Mouse (Mus musculus): ENCODE measurements around the gene Krt12. TPM values are rescaled to one million over a fixed set of nuclear protein-coding genes. Genes with fewer than 3 reads are reported as not detected.

The Krt12 gene
- polyA plus RNA-seq, 1 experiment, result 3.9 TPM

DNA sequence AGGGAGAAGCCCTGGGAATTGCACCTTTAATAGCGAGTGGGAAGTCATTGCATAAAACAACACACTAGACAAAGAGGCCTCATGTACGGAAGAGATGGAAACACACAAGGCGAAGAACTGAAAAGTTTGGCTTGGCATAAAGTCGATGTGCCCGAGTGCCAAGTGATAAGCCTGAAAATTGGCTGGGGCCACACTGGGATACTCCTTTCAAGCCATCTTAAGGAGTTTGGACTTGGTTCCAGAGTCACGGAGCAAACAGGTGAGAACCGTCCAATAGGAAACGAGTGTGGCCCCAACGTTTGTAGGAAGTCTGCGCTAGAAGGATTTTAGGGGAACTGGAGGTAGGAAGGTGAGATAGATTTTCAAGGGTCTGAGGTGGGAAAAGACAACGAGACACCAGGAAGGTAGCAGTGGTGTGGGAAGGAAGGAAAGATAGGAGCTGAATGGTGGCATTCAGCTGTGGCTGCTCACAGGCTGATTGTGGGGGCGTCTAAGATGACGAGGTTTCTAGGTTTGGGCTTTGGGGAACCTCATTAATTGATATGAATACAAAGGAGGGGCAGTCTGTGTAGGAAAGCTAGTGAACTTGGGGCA lies 22.0 kb downstream of the Krt12 start:
- WGBS, result 73% methylated on average over 13 of the region's 13 CpGs
- DNase-seq (ENCODE audit: low read depth, low spot score), result no peak

DNA sequence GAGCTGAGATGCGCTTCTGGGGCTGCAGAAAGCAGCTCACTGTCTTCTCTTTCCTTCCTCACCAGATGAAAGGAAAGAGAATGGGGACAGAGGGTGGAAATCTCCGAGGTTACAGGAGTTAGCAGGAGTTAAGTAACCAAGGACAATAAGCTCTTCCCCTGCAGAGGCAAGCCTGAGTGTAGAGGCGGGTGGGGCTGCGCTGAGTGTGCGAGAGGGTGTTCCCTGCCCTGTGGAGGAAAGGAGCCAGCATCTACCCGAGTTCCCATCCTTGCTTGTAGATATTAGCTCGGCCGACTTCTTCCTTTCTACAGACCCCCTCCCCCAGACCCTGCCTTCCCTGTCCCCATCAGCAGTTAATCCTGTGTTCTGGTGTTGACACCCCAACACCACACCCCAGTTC lies 23.2 kb downstream of the Krt12 start:
- no peak for DNase-seq (ENCODE audit: low read depth, low spot score)
- WGBS, result 43% methylated on average over 8 of the region's 8 CpGs

DNA sequence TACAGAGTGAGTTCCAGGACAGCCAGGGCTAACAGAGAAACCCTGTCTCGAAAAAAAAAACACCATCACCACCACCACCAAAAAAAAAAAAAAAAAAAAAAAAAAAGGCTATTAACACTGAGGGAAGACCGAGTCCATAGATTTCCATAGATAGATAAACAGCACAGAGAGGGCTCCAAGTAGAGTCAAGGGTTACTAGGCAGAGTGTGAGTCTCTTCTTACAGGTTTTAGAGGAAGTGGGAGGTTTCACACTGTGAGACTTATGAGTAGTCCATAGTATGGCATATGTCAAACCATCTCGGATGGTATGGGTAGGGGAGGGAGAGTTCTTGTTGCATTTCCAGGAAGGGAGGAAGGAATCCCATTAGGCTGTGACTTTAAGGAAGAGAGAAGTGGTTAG lies 24.0 kb downstream of the Krt12 start:
- WGBS, result 64% methylated on average over 3 of the region's 3 CpGs
- DNase-seq (ENCODE audit: low read depth, low spot score), result no peak

DNA sequence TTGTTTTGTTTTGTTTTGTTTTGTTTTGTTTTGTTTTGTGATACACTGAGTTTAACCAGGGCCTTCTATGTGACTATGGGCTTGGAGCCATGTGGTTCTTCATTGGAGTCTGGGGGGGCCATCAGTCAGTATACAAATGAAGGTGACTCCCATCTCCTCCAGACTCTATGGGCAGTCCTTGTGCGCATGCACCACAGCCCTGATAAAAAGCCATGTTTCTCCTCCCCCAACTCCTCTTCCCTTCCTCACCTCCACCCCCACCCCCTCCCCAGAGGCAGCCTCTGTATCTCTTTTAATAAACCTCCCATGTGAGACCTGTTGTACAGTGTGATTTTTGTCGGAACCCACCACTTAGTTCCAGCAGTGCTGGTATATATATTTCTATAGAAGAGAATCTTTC lies 25.4 kb downstream of the Krt12 start:
- no peak for DNase-seq (ENCODE audit: low read depth, low spot score)
- 78% methylated on average over 2 of the region's 2 CpGs for WGBS

DNA sequence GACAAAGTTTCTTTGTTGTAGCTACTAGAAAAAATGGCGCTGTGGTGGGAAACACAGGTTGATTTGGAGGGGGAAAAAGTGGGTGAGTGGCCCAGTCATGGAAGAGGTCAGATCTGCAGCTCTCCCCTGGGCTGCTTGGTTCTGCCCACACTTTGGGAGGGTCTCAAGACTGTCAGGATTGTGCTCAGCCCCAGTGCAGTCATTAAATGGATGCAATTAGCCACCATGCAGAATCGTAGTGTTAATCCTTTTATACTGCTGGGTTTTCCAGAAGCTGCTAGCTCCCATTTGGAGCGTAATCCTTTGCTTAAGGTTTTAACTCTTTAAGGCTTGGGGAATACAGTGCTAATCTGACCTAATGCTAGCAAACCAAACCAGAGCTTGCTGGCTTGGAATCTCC lies 26.0 kb downstream of the Krt12 start:
- WGBS, result 41% methylated on average over 3 of the region's 3 CpGs
- DNase-seq (ENCODE audit: low read depth, low spot score), result no peak

DNA sequence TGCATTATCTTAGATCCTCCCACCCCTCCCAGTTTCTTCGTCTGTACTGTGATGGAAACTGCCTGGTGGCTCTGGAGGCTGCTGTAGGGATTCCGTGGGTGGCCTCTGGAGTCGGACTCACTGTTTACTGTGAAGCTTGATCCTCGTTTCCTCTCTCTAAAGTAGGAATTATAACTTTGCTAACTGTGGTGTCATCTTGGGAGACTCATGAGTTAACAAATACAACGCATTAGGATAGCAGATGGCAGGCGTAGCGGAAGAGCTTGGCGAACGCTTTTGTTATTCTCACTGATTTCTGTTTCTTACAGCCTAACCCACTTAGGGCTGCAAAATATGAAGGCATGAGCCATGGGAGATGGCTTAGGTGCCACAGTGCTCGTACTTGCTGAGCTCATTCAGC lies 29.6 kb downstream of the Krt12 start:
- WGBS, result 68% methylated on average over 10 of the region's 10 CpGs
- DNase-seq (ENCODE audit: low read depth, low spot score), result no peak

DNA sequence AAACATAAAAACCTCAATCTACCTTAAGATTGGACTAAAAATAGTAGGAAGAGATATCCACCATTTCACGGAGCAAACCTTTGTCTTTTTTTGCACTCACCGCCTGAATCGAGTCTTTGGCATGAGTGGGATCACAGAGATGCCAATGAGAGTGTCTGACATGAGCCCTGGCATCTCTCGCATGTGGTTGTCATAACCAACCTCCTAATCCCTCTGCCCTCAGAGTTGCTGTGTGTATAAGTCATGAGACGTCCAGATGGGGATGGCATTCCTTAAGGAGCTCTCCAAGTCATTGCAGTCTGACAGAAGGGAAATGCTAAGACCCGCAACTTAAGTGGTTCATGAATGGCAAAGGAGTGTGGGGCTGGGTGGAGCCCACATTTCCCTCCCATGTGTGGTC lies 30.7 kb downstream of the Krt12 start:
- no peak for DNase-seq (ENCODE audit: low read depth, low spot score)

DNA sequence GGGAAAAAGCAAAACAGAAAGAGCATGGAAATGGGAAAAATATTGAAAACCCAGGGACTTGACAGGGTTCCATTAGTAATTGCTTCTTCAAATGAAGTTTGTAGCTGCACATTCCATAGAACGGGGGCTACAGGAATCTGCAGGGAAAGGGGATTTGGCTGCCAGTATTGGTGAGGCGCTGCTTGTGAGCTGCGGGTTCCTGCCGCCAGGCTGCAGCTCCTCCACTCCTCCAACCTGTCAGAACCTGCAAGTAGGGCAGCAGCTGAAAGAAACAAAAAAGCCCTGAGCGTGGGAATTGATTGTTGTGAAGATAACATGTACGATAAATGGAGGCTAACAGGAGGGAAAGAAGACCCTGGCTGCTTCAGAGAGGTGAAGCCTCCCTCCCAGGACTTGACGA lies 31.2 kb downstream of the Krt12 start:
- no peak for DNase-seq (ENCODE audit: low read depth, low spot score)
- WGBS, result 72% methylated on average over 7 of the region's 7 CpGs

More for the DNA sequence above, 30.7 kb downstream of the Krt12 start:
- WGBS, result 78% methylated on average over 6 of the region's 6 CpGs

DNA sequence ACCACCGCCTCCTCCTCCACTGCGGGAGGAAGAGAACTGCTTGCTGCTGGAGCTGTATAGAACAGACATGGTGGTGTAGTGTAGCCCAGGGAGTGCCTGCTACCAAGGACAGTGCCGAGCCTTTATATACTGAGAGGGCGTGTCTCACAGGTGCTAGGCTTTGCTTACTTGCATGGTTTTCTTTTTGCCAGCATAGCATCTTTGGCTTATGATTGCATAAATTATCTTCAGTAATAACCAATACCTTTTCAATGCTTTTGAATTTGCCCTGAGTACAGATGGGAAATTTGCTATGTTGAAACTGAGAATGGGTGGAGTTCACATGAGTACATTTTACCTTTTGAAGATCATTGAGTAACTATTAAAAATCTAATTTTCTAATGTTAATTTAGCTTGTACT lies 32.8 kb downstream of the Krt12 start, which contains the start of gene Krt10:
Krt10 (minus strand) TSS at position 101 of the 400 bp plus-strand sequence.
- no peak for DNase-seq (ENCODE audit: low read depth, low spot score)
- 65% methylated on average over 4 of the region's 4 CpGs for WGBS

DNA sequence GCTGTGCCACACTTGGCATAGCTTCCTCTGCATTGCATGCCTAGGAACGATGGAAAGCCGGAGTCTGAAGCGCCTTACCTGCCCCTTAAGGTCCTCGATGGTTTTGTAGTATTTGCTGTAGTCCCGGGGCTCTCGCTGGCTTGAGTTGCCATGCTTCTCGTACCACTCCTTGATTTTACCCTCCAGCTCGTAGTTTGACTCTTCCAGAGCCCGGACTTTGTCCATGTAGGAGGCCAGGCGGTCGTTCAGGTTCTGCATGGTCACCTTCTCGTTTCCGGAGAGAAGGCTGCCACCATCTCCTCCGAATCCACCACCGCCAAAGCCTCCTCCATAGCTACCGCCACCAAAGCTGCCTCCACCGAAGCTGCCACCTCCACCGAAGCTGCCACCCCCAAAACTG lies 33.4 kb downstream of the Krt12 start:
- 86% methylated on average over 18 of the region's 18 CpGs for WGBS
- no peak for DNase-seq (ENCODE audit: low read depth, low spot score)

DNA sequence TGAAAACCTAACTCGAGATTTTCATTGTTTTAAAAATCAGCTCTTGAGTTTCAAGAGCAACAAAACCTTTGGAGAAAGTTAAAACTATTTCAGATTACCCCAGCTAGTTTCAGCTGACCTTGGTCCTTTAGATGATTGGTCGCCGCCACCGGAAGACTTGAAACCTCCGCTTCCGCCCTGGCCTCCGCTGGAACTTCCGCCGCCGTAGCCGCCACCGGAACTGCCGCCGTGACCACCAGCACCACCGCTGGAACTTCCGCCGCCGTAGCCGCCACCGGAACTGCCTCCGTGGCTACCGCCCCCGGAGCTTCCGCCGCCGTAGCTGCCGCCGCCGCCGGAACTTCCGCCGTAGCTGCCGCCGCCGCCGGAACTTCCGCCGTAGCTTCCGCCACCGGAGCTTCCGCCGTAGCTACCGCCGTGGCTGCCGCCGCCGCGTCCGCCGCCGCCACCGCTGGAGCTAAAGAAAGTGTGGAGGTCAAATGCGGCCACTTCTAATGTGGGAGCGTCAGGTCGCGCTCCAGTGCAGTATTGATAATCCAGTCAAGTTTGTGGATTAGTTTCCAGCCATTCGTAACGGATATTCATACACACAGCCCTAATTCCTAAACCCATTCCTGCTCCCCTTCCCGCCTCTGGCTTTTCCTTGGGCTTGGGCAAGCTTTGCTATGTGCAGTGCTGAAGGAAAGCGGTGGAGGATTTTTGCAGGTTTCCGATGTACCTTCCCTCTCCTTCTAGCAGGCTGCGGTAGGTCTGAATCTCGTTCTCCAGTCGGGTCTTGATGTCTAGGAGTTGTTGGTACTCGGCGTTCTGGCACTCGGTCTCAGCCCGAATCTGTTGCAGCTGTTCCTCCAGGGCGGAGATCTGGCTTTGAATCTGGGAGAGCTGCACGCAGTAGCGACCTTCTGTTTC lies 36.0 kb downstream of the Krt12 start:
- WGBS, result under 1% methylated on average over 71 of the region's 71 CpGs
- DNase-seq (ENCODE audit: low read depth, low spot score), result peak; percentile 29

DNA sequence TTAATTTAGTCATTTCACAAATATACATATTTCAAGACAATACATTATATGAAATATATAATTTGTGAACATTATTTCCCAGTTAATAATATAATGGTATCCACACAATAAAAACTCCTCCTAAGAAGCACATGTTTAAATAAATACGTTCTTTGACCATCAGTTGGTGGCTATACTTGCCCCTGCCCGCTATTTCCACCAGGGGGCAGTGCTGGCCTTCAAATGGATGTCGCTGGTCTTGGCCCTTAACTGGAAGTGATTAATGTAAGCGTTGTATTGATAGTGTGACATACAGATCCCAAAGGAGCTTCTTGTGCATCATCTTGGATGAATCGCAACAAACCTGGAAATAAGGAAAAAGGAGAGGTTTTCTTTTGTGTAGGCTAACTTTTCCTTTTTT lies 42.5 kb downstream of the Krt12 start:
- peak; percentile 51 for DNase-seq (ENCODE audit: low read depth, low spot score)
- WGBS, result 7% methylated on average over 5 of the region's 5 CpGs

DNA sequence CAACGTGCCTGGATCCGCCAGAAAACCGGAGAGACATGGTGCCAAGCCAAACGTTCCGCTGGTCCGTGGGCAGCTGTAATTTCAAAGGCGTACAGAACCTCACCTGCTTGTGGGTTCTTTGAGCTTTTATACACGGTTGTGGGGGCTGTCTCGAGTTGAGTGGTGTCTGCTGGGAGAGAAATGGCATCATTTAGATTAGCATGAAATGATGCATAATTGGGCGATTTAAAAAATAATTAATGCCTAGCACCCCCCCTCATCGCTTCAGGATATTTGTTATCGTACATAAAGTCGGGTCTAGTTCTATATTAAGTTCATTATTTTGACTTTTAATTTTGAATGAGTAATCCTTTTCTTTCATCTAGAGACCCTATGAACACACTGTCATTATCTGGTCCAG lies 47.3 kb downstream of the Krt12 start, which contains the start of gene Krt28:
Krt28 (minus strand) TSS at position 101 of the 400 bp plus-strand sequence.
- no peak for DNase-seq (ENCODE audit: low read depth, low spot score)
- WGBS, result 78% methylated on average over 13 of the region's 13 CpGs

DNA sequence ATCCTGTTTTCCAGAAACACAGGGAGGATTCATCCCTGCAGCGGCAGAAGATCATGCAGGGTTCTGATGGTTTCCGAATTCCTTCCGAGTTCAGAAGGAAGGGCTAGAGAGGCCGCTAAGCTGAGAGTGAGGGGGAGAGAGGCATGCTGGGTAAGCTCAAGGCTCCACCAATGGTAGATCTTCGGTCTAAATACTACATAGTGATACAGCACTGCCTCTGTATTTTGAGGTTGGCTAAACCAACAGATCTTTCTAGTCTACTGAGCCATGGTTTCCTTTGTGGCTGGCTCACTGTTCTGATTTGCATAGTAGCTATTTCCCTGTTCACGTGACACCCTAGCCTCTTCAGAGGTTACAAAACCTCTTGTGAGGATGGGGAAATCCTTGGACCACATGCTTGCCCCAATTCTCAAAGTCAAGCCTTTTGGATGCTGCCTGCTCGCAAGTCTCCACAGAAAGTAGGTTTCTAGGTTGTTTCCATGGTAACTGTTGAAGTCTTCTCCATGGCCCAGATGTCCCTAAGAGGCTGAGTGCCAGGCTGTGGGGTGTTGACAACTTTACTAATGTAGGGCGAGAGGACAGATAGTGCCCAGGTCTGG lies 52.1 kb downstream of the Krt12 start:
- DNase-seq (ENCODE audit: low read depth, low spot score), result no peak
- 84% methylated on average over 8 of the region's 8 CpGs for WGBS

DNA sequence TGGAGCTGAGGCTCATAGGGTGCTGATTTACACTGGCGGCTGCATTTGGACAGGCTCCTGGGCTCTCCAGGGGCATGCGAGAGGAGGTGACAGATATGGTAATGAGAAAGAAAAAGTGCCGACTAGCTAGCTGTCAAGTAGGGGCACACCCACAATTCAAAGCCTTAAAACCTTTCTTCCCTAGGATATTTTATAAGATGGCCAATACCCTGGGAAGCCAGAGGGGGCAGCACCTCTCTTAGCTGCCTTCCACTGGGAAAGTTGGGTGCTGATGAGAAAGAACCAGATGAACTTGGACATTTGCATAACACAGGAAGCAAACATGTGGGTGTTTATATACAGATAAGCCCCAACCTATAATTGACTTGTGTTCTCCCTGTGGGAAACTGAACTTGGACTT lies 52.8 kb downstream of the Krt12 start:
- WGBS, result 13% methylated on average over 3 of the region's 3 CpGs
- DNase-seq (ENCODE audit: low read depth, low spot score), result no peak

DNA sequence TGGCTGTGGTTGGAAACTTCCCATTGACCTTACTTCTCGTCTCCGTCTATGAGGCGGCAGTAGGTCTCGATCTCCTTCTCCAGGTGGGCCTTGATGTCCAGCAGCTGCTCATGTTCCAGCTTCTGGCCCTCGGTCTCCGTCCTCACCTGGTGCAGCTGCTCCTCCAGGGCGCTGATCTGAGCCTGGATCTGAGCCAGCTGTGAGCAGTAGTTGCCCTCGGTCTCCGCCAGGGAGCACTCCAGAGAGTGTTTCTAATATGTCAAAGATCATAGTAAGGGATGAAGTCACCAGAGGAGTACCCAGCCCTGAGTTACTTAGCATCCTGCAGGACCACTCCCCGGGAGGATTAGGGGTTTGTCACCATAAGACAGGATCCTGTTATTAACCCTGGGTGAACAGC lies 55.3 kb downstream of the Krt12 start:
- WGBS, result 34% methylated on average over 10 of the region's 10 CpGs

More for the DNA sequence above, 55.3 kb downstream of the Krt12 start:
- no peak for DNase-seq (ENCODE audit: low read depth, low spot score)

Other genes starting within 250 kb of the Krt12 start
- 16.6 and 17.2 TPM in 2 replicates for gene Smarce1, start 191.2 kb downstream of the Krt12 start, polyA plus RNA-seq (2012; rRNA removed)
- 0.36 and 0.48 TPM in 2 replicates for gene Krt222, start 178.2 kb downstream of the Krt12 start, polyA plus RNA-seq (2012; rRNA removed)
- not detected in 2 replicates for gene Krt24, start 137.0 kb downstream of the Krt12 start, polyA plus RNA-seq (2012; rRNA removed)
- not detected in 2 replicates for gene Krt25, start 99.3 kb downstream of the Krt12 start, polyA plus RNA-seq (2012; rRNA removed)
- gene Krt26, start 84.3 kb downstream of the Krt12 start, polyA plus RNA-seq (2012; rRNA removed), result not detected in 2 replicates
- not detected in 2 replicates for gene Krt27, start 71.2 kb downstream of the Krt12 start, polyA plus RNA-seq (2012; rRNA removed)
- gene Krt28, start 47.4 kb downstream of the Krt12 start, polyA plus RNA-seq (2012; rRNA removed), result 0.06 TPM in 1 of 2 replicates, not detected in the other
- 0.84 and 1.1 TPM in 2 replicates for gene Krt10, start 32.9 kb downstream of the Krt12 start, polyA plus RNA-seq (2012; rRNA removed)
- gene Krt20, start 15.9 kb upstream of the Krt12 start, polyA plus RNA-seq (2012; rRNA removed), result 409 and 926 TPM in 2 replicates
- gene Krt23, start 70.9 kb upstream of the Krt12 start, polyA plus RNA-seq (2012; rRNA removed), result 1.0 and 2.8 TPM in 2 replicates
- gene Krt39, start 99.1 kb upstream of the Krt12 start, polyA plus RNA-seq (2012; rRNA removed), result not detected in 2 replicates
- not detected in 2 replicates for gene Krt40, start 120.9 kb upstream of the Krt12 start, polyA plus RNA-seq (2012; rRNA removed)
- gene Krtap3-3, start 128.6 kb upstream of the Krt12 start, polyA plus RNA-seq (2012; rRNA removed), result not detected in 2 replicates
- gene Krtap3-2, start 134.6 kb upstream of the Krt12 start, polyA plus RNA-seq (2012; rRNA removed), result not detected in 2 replicates
- gene Gm11939, start 137.2 kb upstream of the Krt12 start, polyA plus RNA-seq (2012; rRNA removed), result not detected in 2 replicates
- gene Krtap3-1, start 144.4 kb upstream of the Krt12 start, polyA plus RNA-seq (2012; rRNA removed), result 0.30 and 0.55 TPM in 2 replicates
- gene Krtap1-5, start 158.8 kb upstream of the Krt12 start, polyA plus RNA-seq (2012; rRNA removed), result not detected in 2 replicates
- not detected in 2 replicates for gene Krtap1-4, start 161.4 kb upstream of the Krt12 start, polyA plus RNA-seq (2012; rRNA removed)
- gene Krtap1-3, start 169.1 kb upstream of the Krt12 start, polyA plus RNA-seq (2012; rRNA removed), result not detected in 2 replicates
- gene Krtap9-3, start 175.8 kb upstream of the Krt12 start, polyA plus RNA-seq (2012; rRNA removed), result not detected in 2 replicates
- gene Gm11938, start 181.0 kb upstream of the Krt12 start, polyA plus RNA-seq (2012; rRNA removed), result 0.21 TPM in 1 of 2 replicates, not detected in the other
- not detected in 2 replicates for gene Gm11937, start 187.9 kb upstream of the Krt12 start, polyA plus RNA-seq (2012; rRNA removed)
- 0.22 TPM in 1 of 2 replicates, not detected in the other for gene Krtap2-4, start 192.6 kb upstream of the Krt12 start, polyA plus RNA-seq (2012; rRNA removed)
- 0.26 TPM in 1 of 2 replicates, not detected in the other for gene Gm11562, start 198.2 kb upstream of the Krt12 start, polyA plus RNA-seq (2012; rRNA removed)
- gene Krtap4-1, start 206.0 kb upstream of the Krt12 start, polyA plus RNA-seq (2012; rRNA removed), result not detected in 2 replicates
- gene Krtap4-2, start 212.8 kb upstream of the Krt12 start, polyA plus RNA-seq (2012; rRNA removed), result not detected in 2 replicates
- not detected in 2 replicates for gene Krtap4-7, start 221.8 kb upstream of the Krt12 start, polyA plus RNA-seq (2012; rRNA removed)
- not detected in 2 replicates for gene Gm11555, start 228.0 kb upstream of the Krt12 start, polyA plus RNA-seq (2012; rRNA removed)
- not detected in 2 replicates for gene Gm11563, start 236.7 kb upstream of the Krt12 start, polyA plus RNA-seq (2012; rRNA removed)
- gene Krtap4-6, start 243.7 kb upstream of the Krt12 start, polyA plus RNA-seq (2012; rRNA removed), result not detected in 2 replicates

All from large intestine, adult 2 months (tissue).